Comparison of ENCODE assay signal across 36 mouse cellular contexts in genomic region chr15:88964070-88964578, GRCm38 (mm10). TPM values are rescaled to one million over a fixed set of nuclear protein-coding genes. Genes with fewer than 3 reads are reported as not detected.
"Had no signal": no experiment of that assay in that cellular context is flagged by ENCODE, and none has a peak within 500 bp of the region (broad histone marks: within the 10 kb centered on the region; RNA-seq: fewer than 3 reads in every experiment).

No protein-coding gene starts in this region.

- DNase-seq: gastrocnemius, adult 2 months; gastrocnemius, postnatal 10 days; gastrocnemius, postnatal 25 days; heart, adult 11 months; heart, adult 2 months; heart, postnatal 10 days; heart, postnatal 4 days; kidney, adult 11 months; kidney, adult 2 months; kidney, adult 9 months; kidney, postnatal 14 days; kidney, postnatal 36 days; layer of hippocampus, adult 9-11 months had no signal

- H3K4me2 ChIP-seq: heart, embryonic 12.5 days; hindbrain, embryonic 12.5 days; hindbrain, embryonic 14.5 days; intestine, embryonic 15.5 days; kidney, embryonic 15.5 days; limb, embryonic 12.5 days had no signal

- H3K9ac ChIP-seq: heart, embryonic 12.5 days; hindbrain, embryonic 12.5 days; hindbrain, embryonic 14.5 days; intestine, embryonic 15.5 days; kidney, embryonic 15.5 days; limb, embryonic 12.5 days had no signal

- H3K27me3 ChIP-seq: hindbrain, embryonic 12.5 days; intestine, embryonic 15.5 days; limb, embryonic 12.5 days had no signal

- ATAC-seq: hindbrain, embryonic 16.5 days; inflammation-experienced regulatory T-cells, adult 6 months; intestine, embryonic 15.5 days had no signal

- H3K9me3 ChIP-seq: heart, embryonic 12.5 days; hindbrain, embryonic 10.5 days; hindbrain, embryonic 12.5 days; intestine, embryonic 15.5 days; kidney, embryonic 15.5 days; limb, embryonic 10.5 days; limb, embryonic 12.5 days had no signal

- H3K27ac ChIP-seq: gastrocnemius, adult 2 months; heart, adult 2 months; heart, embryonic 10.5 days; hindbrain, embryonic 10.5 days; hindbrain, embryonic 12.5 days; hindbrain, embryonic 14.5 days; intestine, embryonic 15.5 days; kidney, embryonic 15.5 days; kidney, postnatal 0 days; left cerebral cortex, adult 2 months; limb, embryonic 10.5 days; limb, embryonic 12.5 days had no signal

- H3K36me3 ChIP-seq: heart, embryonic 10.5 days; heart, embryonic 12.5 days; hindbrain, embryonic 12.5 days; intestine, embryonic 15.5 days; kidney, embryonic 15.5 days; limb, embryonic 10.5 days; limb, embryonic 12.5 days had no signal

- H3K4me1 ChIP-seq: heart, embryonic 10.5 days; heart, embryonic 12.5 days; hindbrain, embryonic 10.5 days; intestine, embryonic 15.5 days; kidney, embryonic 15.5 days; limb, embryonic 10.5 days; limb, embryonic 12.5 days had no signal

- H3K4me3 ChIP-seq: gastrocnemius, adult 2 months; heart, adult 2 months; heart, embryonic 10.5 days; heart, embryonic 12.5 days; hindbrain, embryonic 10.5 days; hindbrain, embryonic 12.5 days; intestine, embryonic 15.5 days; kidney, embryonic 15.5 days; left cerebral cortex, adult 2 months; limb, embryonic 10.5 days; limb, embryonic 12.5 days had no signal

RNA-seq across cellular contexts. Expression of gene Ttll8, which starts 9.9 kb away (rescaled TPM):
- total RNA-seq: gastrocnemius, adult 2 months; gastrocnemius, postnatal 10 days; gastrocnemius, postnatal 25 days; heart, adult 2 months; heart, postnatal 10 days; heart, postnatal 25 days; heart, postnatal 4 days had no signal
- polyA plus RNA-seq: heart, embryonic 10.5 days; heart, embryonic 12.5 days; heart, embryonic 14.5 days; heart, embryonic 16.5 days; hindbrain, embryonic 12.5 days; hindbrain, embryonic 14.5 days; inflammation-experienced regulatory T-cells, adult 6 months; intestine, embryonic 15.5 days; kidney, embryonic 15.5 days; kidney, postnatal 0 days; large intestine, adult 2 months; limb, embryonic 10.5 days; limb, embryonic 12.5 days had no signal

RNA-seq across cellular contexts. Expression of gene Mlc1, which starts 14.7 kb away (rescaled TPM):
- total RNA-seq: gastrocnemius, adult 2 months; heart, adult 2 months; heart, postnatal 10 days; heart, postnatal 25 days; heart, postnatal 4 days; liver, adult 2 months had no signal
- polyA plus RNA-seq: heart, adult 2 months; heart, embryonic 10.5 days; heart, embryonic 14.5 days; intestine, embryonic 15.5 days; kidney, adult 2 months; kidney, embryonic 15.5 days; limb, embryonic 10.5 days; limb, embryonic 12.5 days; liver, adult 2 months had no signal

RNA-seq across cellular contexts. Expression of gene Mov10l1, which starts 18.6 kb away (rescaled TPM):
- total RNA-seq: gastrocnemius, adult 2 months; gastrocnemius, postnatal 10 days; gastrocnemius, postnatal 25 days; layer of hippocampus, adult 18-20 months; layer of hippocampus, postnatal 25 days; left cerebral cortex, adult 2 months; left cerebral cortex, postnatal 14 days; left cerebral cortex, postnatal 36 days; liver, adult 2 months had no signal
- polyA plus RNA-seq: frontal cortex, adult 2 months; hindbrain, embryonic 10.5 days; hindbrain, embryonic 12.5 days; hindbrain, embryonic 14.5 days; inflammation-experienced regulatory T-cells, adult 6 months; intestine, embryonic 15.5 days; kidney, postnatal 0 days; large intestine, adult 2 months; limb, embryonic 12.5 days; liver, adult 2 months had no signal
